Mouse (Mus musculus) testis, adult 2 months (tissue): ENCODE results near the gene 6030445D17Rik. TPM values are rescaled to one million over a fixed set of nuclear protein-coding genes. Genes with fewer than 3 reads are reported as not detected.
A peak's percentile ranks its signal among the peaks of the same experiment; 100 is the strongest.

ENCODE experiments used
- H3K27ac ChIP-seq: fragments of 200-500 bp; 2 replicates; pipeline ENCODE4 v1.5.1; 2012; ENCODE audit warnings: low read depth, low read length; ENCODE audit not compliant: control insufficient read depth, insufficient read depth
- H3K27me3 ChIP-seq: fragments of 200-500 bp; 2 replicates; pipeline ENCODE4 v1.6.1; 2012; ENCODE audit warnings: mild to moderate bottlenecking, low read length, moderate library complexity; ENCODE audit not compliant: control insufficient read depth, insufficient read depth
- H3K36me3 ChIP-seq: fragments of 200-500 bp; 2 replicates; pipeline ENCODE4 v1.6.1; 2012; ENCODE audit warnings: mild to moderate bottlenecking, low read length; ENCODE audit not compliant: control insufficient read depth, insufficient read depth
- H3K4me1 ChIP-seq: fragments of 200-500 bp; 2 replicates; pipeline ENCODE4 v1.6.1; 2012; ENCODE audit warnings: low read length; ENCODE audit not compliant: control insufficient read depth, insufficient read depth
- H3K4me3 ChIP-seq: fragments of 200-500 bp; 2 replicates; pipeline ENCODE4 v1.5.1; 2012; ENCODE audit warnings: low read depth, mild to moderate bottlenecking, low read length, moderate library complexity, mixed read lengths; ENCODE audit not compliant: control insufficient read depth
- CTCF ChIP-seq: fragments of 200-500 bp; IDR thresholded peaks from 2 replicates; pipeline ENCODE4 v1.5.1; 2012; ENCODE audit warnings: low read depth, mild to moderate bottlenecking, inconsistent platforms, low read length, moderate library complexity; ENCODE audit not compliant: control insufficient read depth, insufficient read depth, insufficient replicate concordance
- POLR2A ChIP-seq: fragments of 200-500 bp; IDR thresholded peaks from 2 replicates; pipeline ENCODE4 v1.6.1; 2012; ENCODE audit warnings: low read depth, mild to moderate bottlenecking, inconsistent platforms, low read length, moderate library complexity; ENCODE audit not compliant: control insufficient read depth
- polyA plus RNA-seq: library from polyadenylated mRNA; depleted of rRNA; stranded (reverse); fragments of >200 nt; gene quantifications from 2 replicates; pipeline ENCODE4 v1.2.3, GENCODE M21; 2012; rRNA removed

6030445D17Rik gene
- not detected in 2 replicates for polyA plus RNA-seq

- peaks cover 8% of the 10 kb centered on the region for H3K4me1 ChIP-seq
- TF ChIP-seq POLR2A (no peak), CTCF (no peak)
- H3K27me3 ChIP-seq, result no peaks in the 10 kb centered on the region
- H3K4me3 ChIP-seq, result peak within 1 kb of the TSS; percentile 86
- no peaks in the 10 kb centered on the region for H3K36me3 ChIP-seq
- H3K27ac ChIP-seq, result peak within 1 kb of the TSS; percentile 85
Measured at GRCm38 (mm10) chr4:136462086-136462838, at the start of gene 6030445D17Rik. TSS of gene 6030445D17Rik (plus strand) at chr4:136462250.

GRCm38 (mm10) chr4:136415477-136415876 lies 46.6 kb upstream of the 6030445D17Rik start:
- Histone ChIP-seq H3K36me3 (no peaks in the 10 kb centered on the region), H3K27me3 (no peaks in the 10 kb centered on the region), H3K4me3 (no peak overlapping the region), H3K27ac (no peak overlapping the region), H3K4me1 (no peaks in the 10 kb centered on the region)
- TF ChIP-seq CTCF, result no peak
- no peak for TF ChIP-seq POLR2A

- Histone ChIP-seq H3K4me3 (no peak overlapping the region), H3K4me1 (no peaks in the 10 kb centered on the region), H3K27ac (no peak overlapping the region), H3K36me3 (no peaks in the 10 kb centered on the region), H3K27me3 (no peaks in the 10 kb centered on the region)
- TF ChIP-seq CTCF (no peak), POLR2A (no peak)
Measured at GRCm38 (mm10) chr4:136418962-136419361, 43.1 kb upstream of the 6030445D17Rik start.

GRCm38 (mm10) chr4:136419386-136419785 lies 42.7 kb upstream of the 6030445D17Rik start:
- TF ChIP-seq CTCF, result no peak
- TF ChIP-seq POLR2A, result no peak
- Histone ChIP-seq H3K36me3 (no peaks in the 10 kb centered on the region), H3K4me3 (no peak overlapping the region), H3K27me3 (no peaks in the 10 kb centered on the region; the same call in 1 of the 2 replicates), H3K27ac (no peak overlapping the region), H3K4me1 (peaks cover 3% of the 10 kb centered on the region; the same call in 1 of the 2 replicates)

GRCm38 (mm10) chr4:136423224-136423623 lies 38.8 kb upstream of the 6030445D17Rik start, which contains the start of gene Htr1d:
TSS of gene Htr1d (plus strand) at chr4:136423524.
- no peak within 1 kb of the TSS for H3K27ac ChIP-seq
- H3K36me3 ChIP-seq, result no peaks in the 10 kb centered on the region
- H3K4me1 ChIP-seq, result peaks cover 7% of the 10 kb centered on the region
- peak within 1 kb of the TSS; percentile 16 for H3K4me3 ChIP-seq
- H3K27me3 ChIP-seq, result no peaks in the 10 kb centered on the region; the same call in 1 of the 2 replicates
- TF ChIP-seq POLR2A (no peak), CTCF (no peak)

- no peak overlapping the region for H3K27ac ChIP-seq
Measured at GRCm38 (mm10) chr4:136424120-136424999, 37.7 kb upstream of the 6030445D17Rik start.

GRCm38 (mm10) chr4:136425000-136425288 lies 37.1 kb upstream of the 6030445D17Rik start:
- Histone ChIP-seq H3K4me3 (peak overlapping the region; percentile 16), H3K27ac (no peak overlapping the region), H3K27me3 (no peaks in the 10 kb centered on the region; the same call in 1 of the 2 replicates)

More at GRCm38 (mm10) chr4:136424120-136424999, 37.7 kb upstream of the 6030445D17Rik start:
- Histone ChIP-seq H3K4me1 (peaks cover 7% of the 10 kb centered on the region), H3K27me3 (no peaks in the 10 kb centered on the region; the same call in 1 of the 2 replicates), H3K36me3 (no peaks in the 10 kb centered on the region), H3K4me3 (peak overlapping the region; percentile 16)
- TF ChIP-seq CTCF (no peak), POLR2A (no peak)

More at GRCm38 (mm10) chr4:136425000-136425288, 37.1 kb upstream of the 6030445D17Rik start:
- TF ChIP-seq POLR2A (no peak), CTCF (0 out of 2 replicates have a peak, but pooled peaks have one; percentile 25)
- Histone ChIP-seq H3K36me3 (no peaks in the 10 kb centered on the region), H3K4me1 (peaks cover 7% of the 10 kb centered on the region)
